ENCODE assay signal across 9 mouse cellular contexts in the genomic region with DNA sequence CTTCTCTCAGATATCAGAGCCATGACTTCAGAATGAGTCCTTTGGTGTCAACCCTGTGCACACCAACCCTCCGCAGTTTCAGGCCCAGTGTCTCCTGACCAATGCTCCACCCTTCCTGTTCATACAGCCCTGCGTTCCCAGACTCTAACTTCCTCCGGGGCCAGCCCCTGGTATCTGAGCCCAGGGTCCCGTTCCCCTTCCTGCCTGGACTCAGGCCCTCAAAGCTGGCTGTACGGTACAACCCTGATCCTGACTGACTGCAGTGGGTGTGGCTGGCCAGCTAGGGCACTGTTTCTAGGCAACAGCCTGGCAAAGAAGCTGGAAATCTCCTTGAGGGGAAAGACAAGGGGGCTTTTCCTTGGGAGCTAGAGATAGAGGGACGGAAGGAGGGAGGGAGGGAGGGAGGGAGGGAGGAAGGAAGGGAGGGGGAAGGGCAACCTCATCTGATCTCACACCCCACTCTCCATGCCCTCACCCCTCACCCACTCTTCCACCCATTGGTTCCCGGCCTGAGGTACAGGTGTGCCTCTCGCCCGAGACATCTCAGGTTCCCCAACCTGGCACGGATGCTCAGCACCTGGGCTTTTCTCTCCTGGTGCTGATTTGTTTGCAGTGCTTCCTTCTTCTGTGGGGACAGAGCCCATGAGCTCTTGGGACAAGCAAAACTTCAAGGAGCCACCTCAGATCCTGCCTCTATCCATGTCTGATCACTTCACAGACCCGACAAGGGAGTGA. TPM values are rescaled to one million over a fixed set of nuclear protein-coding genes. Genes with fewer than 3 reads are reported as not detected.
DNase-seq lines count a peak whose midpoint lies in the region; ATAC-seq and TF ChIP-seq lines count a peak whose summit lies in the region.
"Had no signal": no experiment of that assay in that cellular context is flagged by ENCODE, and none has a peak within 500 bp of the region (broad histone marks: within the 10 kb centered on the region; RNA-seq: fewer than 3 reads in every experiment).

No protein-coding gene starts in this region.

- no peaks in the 10 kb centered on the region for H3K9me3 ChIP-seq in heart, embryonic 12.5 days (replicated peaks)
- no peaks in the 10 kb centered on the region for H3K9me3 ChIP-seq in E14TG2a.4 (ENCODE audit: low read length)
- H3K9me3 ChIP-seq in heart, embryonic 16.5 days (replicated peaks; ENCODE audit: control insufficient read depth, low read length), result no peaks in the 10 kb centered on the region

- TF ChIP-seq CTCF in E14TG2a.4 (conservative IDR thresholded peaks at IDR 0.05; ENCODE audit: low read length), result no peak
- no peak for TF ChIP-seq CTCF in kidney, adult 2 months (conservative IDR thresholded peaks at IDR 0.05; ENCODE audit: insufficient read depth, insufficient read length, low read depth, low read length)

- H3K4me1 ChIP-seq in heart, embryonic 12.5 days (replicated peaks), result peaks cover 52% of the 10 kb centered on the region
- peaks cover 84% of the 10 kb centered on the region for H3K4me1 ChIP-seq in E14TG2a.4 (replicated peaks; ENCODE audit: low read depth, low read length)
- H3K4me1 ChIP-seq in heart, embryonic 16.5 days (ENCODE audit: control insufficient read depth, insufficient read depth, low read length), result peaks cover 34% of the 10 kb centered on the region
- 0 out of 2 replicates have a peak, but pooled peaks cover 3% of the 10 kb centered on the region for H3K4me1 ChIP-seq in kidney, adult 2 months (ENCODE audit: control insufficient read depth, insufficient read depth, low read length)

- peak overlapping the region; percentile 29; the same call in 1 of the 2 replicates for H3K4me2 ChIP-seq in heart, embryonic 12.5 days
- H3K4me2 ChIP-seq in heart, embryonic 16.5 days (ENCODE audit: low read depth, low read length), result no peak overlapping the region

- H3K4me3 ChIP-seq in heart, embryonic 12.5 days, result no peak overlapping the region
- H3K4me3 ChIP-seq in E14TG2a.4 (replicated peaks; ENCODE audit: low read length), result peak overlapping the region; percentile 65
- no peak overlapping the region for H3K4me3 ChIP-seq in heart, embryonic 16.5 days (ENCODE audit: low read length)
- H3K4me3 ChIP-seq in kidney, adult 2 months (ENCODE audit: insufficient read depth, low read depth, low read length), result no peak overlapping the region
- H3K4me3 ChIP-seq: myocyte had no signal

- H3K36me3 ChIP-seq in heart, embryonic 12.5 days, result no peaks in the 10 kb centered on the region
- H3K36me3 ChIP-seq in E14TG2a.4 (ENCODE audit: insufficient read depth, low read length), result no peaks in the 10 kb centered on the region
- H3K36me3 ChIP-seq in heart, embryonic 16.5 days (ENCODE audit: control insufficient read depth, insufficient read depth), result no peaks in the 10 kb centered on the region
- no peaks in the 10 kb centered on the region for H3K36me3 ChIP-seq in kidney, adult 2 months (ENCODE audit: control insufficient read depth, insufficient read depth, low read length)

- DNase-seq in heart, adult 8-10 months (ENCODE audit: low spot score), result no peak
- DNase-seq in cerebellum, postnatal 25 days, result no peak
- DNase-seq in urinary bladder, adult 2 months (ENCODE audit: low spot score), result no peak
- DNase-seq in kidney, adult 2 months, result no peak

- WGBS in heart, embryonic 12.5 days, result 43% methylated on average over 10 of the region's 11 CpGs
- 53% methylated on average over 10 of the region's 11 CpGs for WGBS in heart, embryonic 16.5 days
- 69% methylated on average over 11 of the region's 11 CpGs for WGBS in kidney, adult 2 months

- H3K27me3 ChIP-seq in heart, embryonic 12.5 days (replicated peaks), result no peaks in the 10 kb centered on the region
- H3K27me3 ChIP-seq in E14TG2a.4 (ENCODE audit: insufficient read depth, low read length), result peaks cover 69% of the 10 kb centered on the region
- H3K27me3 ChIP-seq in heart, embryonic 16.5 days (ENCODE audit: control insufficient read depth, insufficient read depth, low read length), result no peaks in the 10 kb centered on the region
- no peaks in the 10 kb centered on the region for H3K27me3 ChIP-seq in kidney, adult 2 months (replicated peaks; ENCODE audit: control insufficient read depth, insufficient read depth, low read length)

- no peak overlapping the region for H3K9ac ChIP-seq in heart, embryonic 12.5 days
- H3K9ac ChIP-seq in heart, embryonic 16.5 days (ENCODE audit: low read length), result no peak overlapping the region; the same call in 1 of the 2 replicates

- TF ChIP-seq POLR2A in kidney, adult 2 months (IDR thresholded peaks at IDR 0.05; ENCODE audit: low read depth, low read length), result no peak

- H3K27ac ChIP-seq in heart, embryonic 12.5 days (ENCODE audit: poor library complexity, severe bottlenecking), result peak overlapping the region; percentile 76
- H3K27ac ChIP-seq in heart, embryonic 16.5 days (ENCODE audit: low read length), result peak overlapping the region; percentile 57
- H3K27ac ChIP-seq in kidney, adult 2 months (ENCODE audit: insufficient read depth, low read depth, low read length), result no peak overlapping the region

- peak; percentile 71 for ATAC-seq in heart, embryonic 12.5 days (ENCODE audit: insufficient number of reproducible peaks, low FRiP score)
- peak; percentile 24 for ATAC-seq in heart, embryonic 16.5 days (replicated peaks; ENCODE audit: extremely low read depth, insufficient read depth, low FRiP score)
- peak; percentile 31 for ATAC-seq in megakaryocyte, adult 5-6 weeks (ENCODE audit: poor library complexity, severe bottlenecking)

RNA-seq across cellular contexts. Expression of a gene that starts 9.9 kb away (rescaled TPM):
- polyA plus RNA-seq in heart, embryonic 12.5 days (2016; fragmentation: Nextera tagmentation; extraction: Ambion mirVana), result 7.6 and 9.1 TPM in 2 replicates
- 1 to 10 TPM in 1 of 4 experiments, under 1 TPM in 3; 0.41 to 1.1 (median 0.77) TPM for total RNA-seq in heart, adult 8-10 months (2022)
- polyA plus RNA-seq in heart, embryonic 16.5 days (2015; fragmentation: Nextera tagmentation; extraction: Ambion mirVana), result 0.87 and 1.2 TPM in 2 replicates
- not detected in 2 replicates for total RNA-seq in megakaryocyte, adult 5-6 weeks (2015)
- total RNA-seq in megakaryocyte, adult 5-6 weeks (2017), result not detected in 2 replicates
- polyA plus RNA-seq in urinary bladder, adult 2 months (2012; rRNA removed), result 3.3 and 4.5 TPM in 2 replicates
- polyA plus RNA-seq in kidney, adult 2 months (2012; rRNA removed), result 2.7 and 3.0 TPM in 2 replicates
- polyA plus RNA-seq: myocyte had no signal
